9 mouse cellular contexts compared by ENCODE assay signal in genomic region chr5:107167872-107168300, GRCm38 (mm10).
A peak's percentile ranks its signal among the peaks of the same experiment; 100 is the strongest.
DNase-seq lines count a peak whose midpoint lies in the region; ATAC-seq and TF ChIP-seq lines count a peak whose summit lies in the region.
"Had no signal": no experiment of that assay in that cellular context is flagged by ENCODE, and none has a peak within 500 bp of the region (broad histone marks: within the 10 kb centered on the region; RNA-seq: fewer than 3 reads in every experiment).

No protein-coding gene starts in this region.

- ATAC-seq in midbrain, embryonic 11.5 days (ENCODE audit: low FRiP score) = no peak
- ATAC-seq in embryonic facial prominence, embryonic 15.5 days (ENCODE audit: insufficient number of reproducible peaks, low FRiP score, low TSS enrichment, low read depth) = peak; percentile 92

- H3K4me1 ChIP-seq in midbrain, embryonic 11.5 days (ENCODE audit: control insufficient read depth, insufficient read depth, low read length) = peaks cover 3% of the 10 kb centered on the region; the same call in 1 of the 2 replicates
- H3K4me1 ChIP-seq in midbrain, embryonic 10.5 days = peaks cover 37% of the 10 kb centered on the region
- H3K4me1 ChIP-seq in embryonic facial prominence, embryonic 15.5 days = peaks cover 72% of the 10 kb centered on the region
- H3K4me1 ChIP-seq in heart, embryonic 10.5 days = peaks cover 40% of the 10 kb centered on the region

- no peaks in the 10 kb centered on the region for H3K36me3 ChIP-seq in midbrain, embryonic 11.5 days (ENCODE audit: control insufficient read depth, insufficient read depth, low read length)
- no peaks in the 10 kb centered on the region for H3K36me3 ChIP-seq in midbrain, embryonic 10.5 days
- no peaks in the 10 kb centered on the region for H3K36me3 ChIP-seq in embryonic facial prominence, embryonic 15.5 days
- H3K36me3 ChIP-seq in heart, embryonic 10.5 days = no peaks in the 10 kb centered on the region
- H3K36me3 ChIP-seq in myocyte (ENCODE audit: control insufficient read depth, insufficient read depth) = no peaks in the 10 kb centered on the region

- intact Hi-C loops in left cerebral cortex, postnatal 36 days (cut with DNase I) = no loop called here

- no peak for TF ChIP-seq POLR2A in myocyte (IDR thresholded peaks at IDR 0.05; ENCODE audit: insufficient read length, low read depth)

- H3K9me3 ChIP-seq in midbrain, embryonic 11.5 days (ENCODE audit: control insufficient read depth, low read length) = no peaks in the 10 kb centered on the region
- no peaks in the 10 kb centered on the region for H3K9me3 ChIP-seq in midbrain, embryonic 10.5 days (replicated peaks)
- no peaks in the 10 kb centered on the region for H3K9me3 ChIP-seq in embryonic facial prominence, embryonic 15.5 days (replicated peaks)
- H3K9me3 ChIP-seq in heart, embryonic 10.5 days = no peaks in the 10 kb centered on the region

- 58% methylated on average over 8 of the region's 8 CpGs for WGBS in midbrain, embryonic 11.5 days
- WGBS in midbrain, embryonic 10.5 days = 59% methylated on average over 8 of the region's 8 CpGs
- 14% methylated on average over 8 of the region's 8 CpGs for WGBS in embryonic facial prominence, embryonic 15.5 days
- 42% methylated on average over 8 of the region's 8 CpGs for WGBS in heart, embryonic 10.5 days

- no peak overlapping the region for H3K27ac ChIP-seq in midbrain, embryonic 11.5 days (ENCODE audit: low read depth, low read length)
- no peak overlapping the region for H3K27ac ChIP-seq in midbrain, embryonic 10.5 days (replicated peaks)
- H3K27ac ChIP-seq in embryonic facial prominence, embryonic 15.5 days (replicated peaks) = peak overlapping the region; percentile 94
- H3K27ac ChIP-seq in heart, embryonic 10.5 days = 0 out of 2 replicates have a peak overlapping the region, but pooled peaks have one; percentile 36

- no peak overlapping the region for H3K9ac ChIP-seq in midbrain, embryonic 11.5 days (ENCODE audit: low read length)
- H3K9ac ChIP-seq in embryonic facial prominence, embryonic 15.5 days = no peak overlapping the region

- no peak overlapping the region for H3ac ChIP-seq in myocyte (ENCODE audit: control insufficient read depth, insufficient read length)

- H3K4me3 ChIP-seq in midbrain, embryonic 11.5 days (ENCODE audit: low read depth, low read length) = no peak overlapping the region
- H3K4me3 ChIP-seq in midbrain, embryonic 10.5 days = no peak overlapping the region
- H3K4me3 ChIP-seq in embryonic facial prominence, embryonic 15.5 days (replicated peaks) = peak overlapping the region; percentile 8; the same call in 1 of the 2 replicates
- no peak overlapping the region for H3K4me3 ChIP-seq in heart, embryonic 10.5 days
- peak overlapping the region; percentile 10 for H3K4me3 ChIP-seq in myocyte
- H3K4me3 ChIP-seq: erythroblast, embryonic 14.5 days had no signal

- DNase-seq in midbrain, embryonic 11.5 days (ENCODE audit: low spot score, missing footprints) = peak; percentile 81
- DNase-seq in midbrain, embryonic 10.5 days (ENCODE audit: low spot score) = no peak
- no peak for DNase-seq in heart, embryonic 10.5 days (ENCODE audit: low spot score)
- DNase-seq in kidney, adult 8-10 months = peak; percentile 88
- DNase-seq in left cerebral cortex, postnatal 36 days (ENCODE audit: low spot score in 2 of 2) = peak; percentile 55 to 62
- DNase-seq in thymus, postnatal 14 days = no peak

- no peaks in the 10 kb centered on the region for H3K79me2 ChIP-seq in myocyte (ENCODE audit: control insufficient read depth, insufficient read depth)

- H3K4me2 ChIP-seq in midbrain, embryonic 11.5 days = no peak overlapping the region
- H3K4me2 ChIP-seq in embryonic facial prominence, embryonic 15.5 days (replicated peaks) = peak overlapping the region; percentile 39
- H3K4me2 ChIP-seq in myocyte (ENCODE audit: low read depth) = peak overlapping the region; percentile 91

- no peaks in the 10 kb centered on the region for H3K27me3 ChIP-seq in midbrain, embryonic 11.5 days (ENCODE audit: control insufficient read depth, insufficient read depth, low read length)
- H3K27me3 ChIP-seq in midbrain, embryonic 10.5 days (ENCODE audit: low read depth, poor library complexity, severe bottlenecking) = no peaks in the 10 kb centered on the region
- H3K27me3 ChIP-seq in embryonic facial prominence, embryonic 15.5 days = no peaks in the 10 kb centered on the region
- H3K27me3 ChIP-seq in heart, embryonic 10.5 days (ENCODE audit: insufficient read depth, poor library complexity, severe bottlenecking) = no peaks in the 10 kb centered on the region
- peaks cover 5% of the 10 kb centered on the region for H3K27me3 ChIP-seq in myocyte (ENCODE audit: control insufficient read depth, insufficient read depth, insufficient read length)

TF ChIP-seq in myocyte, 11 proteins besides CTCF, POLR2A, EP300 and RAD21:
- TF ChIP-seq POLR2AphosphoS2 (IDR thresholded peaks at IDR 0.05; ENCODE audit: insufficient read length, low read depth) (no peak), E2F4 (IDR thresholded peaks at IDR 0.05; ENCODE audit: insufficient read depth) (no peak), SRF (IDR thresholded peaks at IDR 0.05; ENCODE audit: control insufficient read depth, insufficient read length, low read depth) (no peak), USF1 (IDR thresholded peaks at IDR 0.05; ENCODE audit: low read depth) (no peak), TCF3 (IDR thresholded peaks at IDR 0.05; ENCODE audit: insufficient read length, low read depth) (no peak), CEBPB (IDR thresholded peaks at IDR 0.05; ENCODE audit: insufficient read depth, poor library complexity, severe bottlenecking) (no peak), MYOD1 (IDR thresholded peaks at IDR 0.05; ENCODE audit: control insufficient read depth in 1 of 3, insufficient read length in 2 of 3, low read depth in 2 of 3) (no peak), MAX (IDR thresholded peaks at IDR 0.05; ENCODE audit: low read depth) (no peak), TCF12 (IDR thresholded peaks at IDR 0.05; ENCODE audit: insufficient read depth, poor library complexity, severe bottlenecking) (no peak), MYOG (IDR thresholded peaks at IDR 0.05; ENCODE audit: control insufficient read depth in 1 of 3, insufficient read depth in 1 of 3, insufficient read length in 2 of 3, low read depth in 2 of 3) (no peak), REST (IDR thresholded peaks at IDR 0.05; ENCODE audit: insufficient read depth, insufficient read length) (no peak)

Comparison
In these comparisons a context has a peak if more than half of its experiments do, and no peak if none do; other contexts are left out.
1. DNase-seq: peak in midbrain, embryonic 11.5 days (single experiment), kidney, adult 8-10 months (2 of 2) and left cerebral cortex, postnatal 36 days (2 of 2); none in midbrain, embryonic 10.5 days (single experiment), heart, embryonic 10.5 days (single experiment) and thymus, postnatal 14 days (single experiment).
2. H3K27ac ChIP-seq: peak in embryonic facial prominence, embryonic 15.5 days (single experiment) and heart, embryonic 10.5 days (single experiment); none in midbrain, embryonic 11.5 days (single experiment) and midbrain, embryonic 10.5 days (single experiment).
3. H3K4me3 ChIP-seq: peak in embryonic facial prominence, embryonic 15.5 days (single experiment) and myocyte (single experiment); none in midbrain, embryonic 11.5 days (single experiment), midbrain, embryonic 10.5 days (single experiment) and heart, embryonic 10.5 days (single experiment).